Mouse (Mus musculus) c-Kit-positive CD71-positive TER-119-positive erythroid progenitor cells, embryonic 14.5 days (primary cell): ENCODE measurements around the gene Tdrd9.
"Not testable (repeated sequence)": the region's sequence is repeated elsewhere in the genome, so short reads cannot be mapped to it uniquely, and the experiment has no call there.

Experiments used
- DNase-seq: peaks from one replicate; pipeline ENCODE4 v3.0.0-alpha.2; 2013; ENCODE audit warnings: low spot score

The Tdrd9 gene

GRCm38 (mm10) chr12:112027408-112027807 lies 56.0 kb downstream of the Tdrd9 start:
- no peak for DNase-seq

- DNase-seq = no peak
Measured at GRCm38 (mm10) chr12:112033409-112033975, 62.1 kb downstream of the Tdrd9 start.

GRCm38 (mm10) chr12:112035341-112036100 lies 64.2 kb downstream of the Tdrd9 start:
- not testable (repeated sequence) for DNase-seq

- no peak for DNase-seq
Measured at GRCm38 (mm10) chr12:112038441-112038840, 67.1 kb downstream of the Tdrd9 start.

- DNase-seq = no peak
Measured at GRCm38 (mm10) chr12:112039169-112039568, 67.8 kb downstream of the Tdrd9 start.

- no peak for DNase-seq
Measured at GRCm38 (mm10) chr12:112042681-112043080, 71.3 kb downstream of the Tdrd9 start.

GRCm38 (mm10) chr12:112077651-112078050 lies 106.3 kb downstream of the Tdrd9 start:
- peak; percentile 10 for DNase-seq

- no peak for DNase-seq
Measured at GRCm38 (mm10) chr12:112079911-112080310, 108.6 kb downstream of the Tdrd9 start.

GRCm38 (mm10) chr12:112080911-112081310 lies 109.6 kb downstream of the Tdrd9 start:
- no peak for DNase-seq

GRCm38 (mm10) chr12:112082241-112082640 lies 110.9 kb downstream of the Tdrd9 start:
- no peak for DNase-seq

GRCm38 (mm10) chr12:112086250-112086649 lies 114.9 kb downstream of the Tdrd9 start:
- no peak for DNase-seq

GRCm38 (mm10) chr12:112086726-112087125 lies 115.4 kb downstream of the Tdrd9 start:
- DNase-seq = no peak

GRCm38 (mm10) chr12:112088609-112089324 lies 117.4 kb downstream of the Tdrd9 start:
- DNase-seq = no peak

GRCm38 (mm10) chr12:112091054-112091453 lies 119.7 kb downstream of the Tdrd9 start:
- no peak for DNase-seq

- no peak for DNase-seq
Measured at GRCm38 (mm10) chr12:112094261-112094880, 123.0 kb downstream of the Tdrd9 start.

GRCm38 (mm10) chr12:112096051-112096732 lies 124.8 kb downstream of the Tdrd9 start:
- DNase-seq = no peak

GRCm38 (mm10) chr12:112096733-112097117 lies 125.4 kb downstream of the Tdrd9 start:
- DNase-seq = no peak

GRCm38 (mm10) chr12:112100106-112100505 lies 128.7 kb downstream of the Tdrd9 start:
- no peak for DNase-seq

- DNase-seq = no peak
Measured at GRCm38 (mm10) chr12:112101045-112101444, 129.7 kb downstream of the Tdrd9 start.

- no peak for DNase-seq
Measured at GRCm38 (mm10) chr12:112103179-112103578, 131.8 kb downstream of the Tdrd9 start.

- no peak for DNase-seq
Measured at GRCm38 (mm10) chr12:112104890-112105289, 133.5 kb downstream of the Tdrd9 start.

GRCm38 (mm10) chr12:112106541-112106971 lies 135.2 kb downstream of the Tdrd9 start, which contains the start of gene Aspg:
Aspg (plus strand) TSS chr12:112106679.
- DNase-seq = no peak
